19 mouse cellular contexts compared by ENCODE assay signal in the genomic region with DNA sequence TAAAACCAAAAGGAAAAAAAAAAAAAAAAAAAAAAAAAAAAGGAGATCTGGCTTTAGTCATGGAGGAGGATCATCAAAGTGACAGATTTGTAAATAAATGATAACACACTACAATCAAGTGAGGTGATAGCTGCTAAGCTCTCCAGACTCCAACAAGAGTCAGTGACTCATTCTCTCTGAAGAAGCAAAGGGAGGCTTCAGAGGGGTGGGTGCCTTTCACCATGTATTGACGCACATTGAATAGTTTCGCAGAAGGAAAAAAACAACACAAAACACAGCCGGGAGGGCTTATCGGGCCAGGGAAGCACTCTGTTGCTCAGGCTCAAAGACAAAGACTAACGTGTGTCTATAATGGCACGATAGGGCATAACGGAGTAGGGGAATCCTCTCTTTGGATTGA.
"Had no signal": no experiment of that assay in that cellular context is flagged by ENCODE, and none has a peak within 500 bp of the region (broad histone marks: within the 10 kb centered on the region; RNA-seq: fewer than 3 reads in every experiment).

No protein-coding gene starts in this region.

- H3K4me3 ChIP-seq: kidney, embryonic 15.5 days; left cerebral cortex, adult 2 months; liver, embryonic 13.5 days; midbrain, embryonic 12.5 days; midbrain, embryonic 15.5 days; neural tube, embryonic 12.5 days; neural tube, embryonic 15.5 days had no signal

- H3K27ac ChIP-seq: kidney, embryonic 15.5 days; left cerebral cortex, adult 2 months; liver, embryonic 13.5 days; macrophage; midbrain, embryonic 12.5 days; midbrain, embryonic 15.5 days; neural tube, embryonic 12.5 days; neural tube, embryonic 15.5 days had no signal

- H3K27me3 ChIP-seq: kidney, embryonic 15.5 days; midbrain, embryonic 12.5 days; midbrain, embryonic 15.5 days; neural tube, embryonic 12.5 days; neural tube, embryonic 15.5 days had no signal

- ATAC-seq: midbrain, embryonic 15.5 days had no signal

- DNase-seq: kidney, adult 11 months; kidney, adult 8-10 months; kidney, postnatal 10 days; kidney, postnatal 36 days; layer of hippocampus, postnatal 36 days; liver, embryonic 13.5 days; lung, adult 2 months; lung, postnatal 14 days; right cerebral cortex, adult 18-20 months; right cerebral cortex, postnatal 14 days; thymus, adult 2 months; thymus, postnatal 14 days had no signal

- H3K9ac ChIP-seq: kidney, embryonic 15.5 days; liver, embryonic 13.5 days; midbrain, embryonic 12.5 days; midbrain, embryonic 15.5 days; neural tube, embryonic 12.5 days; neural tube, embryonic 15.5 days had no signal

- H3K4me2 ChIP-seq: kidney, embryonic 15.5 days; liver, embryonic 13.5 days; midbrain, embryonic 12.5 days; midbrain, embryonic 15.5 days; neural tube, embryonic 12.5 days; neural tube, embryonic 15.5 days had no signal

- H3K36me3 ChIP-seq: kidney, embryonic 15.5 days; liver, embryonic 13.5 days; midbrain, embryonic 12.5 days; midbrain, embryonic 15.5 days; neural tube, embryonic 12.5 days; neural tube, embryonic 15.5 days had no signal

- H3K9me3 ChIP-seq: kidney, embryonic 15.5 days; liver, embryonic 13.5 days; midbrain, embryonic 12.5 days; midbrain, embryonic 15.5 days; neural tube, embryonic 12.5 days; neural tube, embryonic 15.5 days had no signal

- H3K4me1 ChIP-seq: kidney, embryonic 15.5 days; liver, embryonic 13.5 days; midbrain, embryonic 12.5 days; midbrain, embryonic 15.5 days; neural tube, embryonic 12.5 days; neural tube, embryonic 15.5 days had no signal
